Mouse (Mus musculus) kidney, postnatal 4 days (tissue): ENCODE data around the gene Perp.

Experiments
- DNase-seq, 2 experiments: peaks; one replicate each; pipeline ENCODE4 v3.0.0; 2021; ENCODE audit warnings: mixed read lengths in 2 of 2

The Perp gene

DNA sequence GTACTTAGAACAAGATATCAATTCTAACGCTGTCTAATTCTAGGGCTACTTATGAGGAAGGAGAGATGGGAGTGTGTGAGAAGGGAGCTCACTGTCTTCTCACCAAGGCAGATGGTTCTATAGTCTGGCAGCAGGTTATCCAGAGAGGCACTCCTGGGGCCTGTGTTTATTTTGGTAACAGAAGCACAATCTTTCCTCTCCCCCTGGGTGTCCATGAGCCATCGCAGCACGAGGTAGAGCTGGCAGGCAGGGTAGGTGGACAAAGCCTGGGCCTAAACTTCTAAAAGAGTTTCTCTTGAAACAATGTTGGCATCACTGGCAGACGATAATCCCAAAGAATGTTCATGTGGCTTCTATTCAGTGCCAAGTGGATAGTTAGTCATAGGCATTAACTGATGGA lies 18.5 kb downstream of the Perp start:
- no peak for DNase-seq

DNA sequence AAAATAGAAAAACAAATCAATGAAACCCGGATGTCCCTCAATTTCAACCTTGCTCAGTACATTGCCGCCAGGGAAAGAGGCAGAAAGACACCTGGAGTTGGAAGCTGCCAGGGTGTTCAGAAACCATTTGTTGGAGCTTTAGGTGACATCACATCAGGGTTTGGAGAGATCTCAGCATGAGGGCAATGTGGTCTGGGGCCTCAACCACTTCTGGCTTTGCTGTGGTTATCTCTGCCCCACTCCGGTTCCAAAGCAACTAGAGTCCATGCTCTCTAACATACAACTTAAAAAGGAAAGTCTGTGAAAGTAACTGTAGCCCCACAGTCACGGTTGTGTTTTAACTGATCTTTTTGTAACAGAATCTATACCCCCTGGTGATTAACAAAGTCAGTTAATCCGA lies 19.9 kb downstream of the Perp start:
- DNase-seq: no peak

DNA sequence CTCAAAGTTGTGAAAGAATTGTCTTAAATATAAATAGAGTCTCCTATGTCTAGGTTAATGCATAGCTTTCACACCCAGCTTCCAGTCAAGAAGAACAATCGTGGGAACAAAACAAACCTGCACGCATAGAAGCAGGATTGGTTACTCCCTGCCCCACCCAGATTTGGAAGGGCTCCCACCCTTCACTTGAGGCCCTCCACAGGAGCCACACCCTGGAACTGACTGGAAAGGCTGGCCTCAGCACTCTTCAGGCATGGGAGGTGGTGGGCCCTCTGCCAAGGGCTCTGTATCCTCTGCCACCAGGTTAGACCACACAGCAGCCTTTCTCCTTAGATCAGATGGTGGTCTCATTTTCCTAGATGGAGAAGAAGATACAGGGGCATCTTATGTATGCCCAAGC lies 26.2 kb downstream of the Perp start:
- no peak for DNase-seq

GRCm38 (mm10) chr10:18876211-18876610 lies 31.4 kb downstream of the Perp start:
- DNase-seq: no peak

DNA sequence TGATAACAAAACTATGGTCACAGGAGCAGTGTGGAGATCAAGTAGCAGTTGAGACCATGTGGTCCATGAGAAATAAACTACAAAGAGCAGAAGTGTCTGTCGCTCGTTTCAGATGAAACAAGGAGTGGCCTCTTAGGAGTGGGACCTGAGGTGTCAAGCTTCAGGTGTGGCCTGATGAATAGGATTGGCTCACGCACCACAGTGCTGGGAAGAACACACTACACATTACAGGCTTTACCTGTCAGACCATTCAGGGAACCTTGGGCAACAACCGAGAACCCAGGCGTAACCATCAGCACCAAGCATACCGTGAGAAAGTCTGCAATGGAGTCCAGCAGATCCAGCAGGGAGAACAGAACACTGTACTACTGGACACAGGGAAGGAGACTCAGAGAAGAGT lies 33.3 kb downstream of the Perp start:
- no peak for DNase-seq

DNA sequence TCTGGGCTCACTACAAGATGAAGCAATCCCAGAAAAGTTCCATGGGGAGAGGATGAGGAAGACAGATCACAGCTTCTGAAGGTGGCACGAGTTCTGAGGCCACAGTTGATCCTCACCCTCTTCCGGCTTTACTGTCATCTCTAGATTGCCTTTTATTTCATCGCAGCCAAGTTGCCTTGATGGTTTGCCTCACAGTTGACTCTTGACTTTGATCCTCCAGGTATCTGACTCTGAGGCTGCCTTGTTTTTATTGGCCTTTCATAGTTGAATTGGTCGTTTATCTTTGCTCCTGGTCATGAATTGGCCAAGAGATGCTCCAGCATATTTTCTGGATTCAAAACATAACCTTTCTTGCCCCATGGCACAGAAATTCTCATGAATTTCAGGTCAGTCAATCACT lies 34.3 kb downstream of the Perp start:
- DNase-seq: no peak

DNA sequence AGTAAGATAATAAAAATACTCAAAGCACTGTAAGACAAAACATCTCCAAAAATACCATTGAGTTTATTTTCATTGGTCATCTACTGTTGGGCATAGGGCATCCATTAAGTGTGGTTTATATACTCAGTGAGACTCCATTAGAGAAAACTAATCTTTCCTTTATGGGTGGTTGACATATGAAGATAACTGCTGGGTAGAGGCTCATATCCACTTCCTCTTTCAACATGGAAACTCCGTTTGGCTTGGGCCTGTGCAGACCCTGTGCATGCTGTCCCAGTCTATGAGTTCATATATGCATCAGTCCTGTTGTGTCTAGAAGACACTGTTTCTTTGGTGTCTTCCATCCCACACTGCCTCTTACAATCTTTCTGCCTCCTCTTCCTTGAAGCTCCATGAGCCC lies 34.9 kb downstream of the Perp start:
- DNase-seq: no peak

DNA sequence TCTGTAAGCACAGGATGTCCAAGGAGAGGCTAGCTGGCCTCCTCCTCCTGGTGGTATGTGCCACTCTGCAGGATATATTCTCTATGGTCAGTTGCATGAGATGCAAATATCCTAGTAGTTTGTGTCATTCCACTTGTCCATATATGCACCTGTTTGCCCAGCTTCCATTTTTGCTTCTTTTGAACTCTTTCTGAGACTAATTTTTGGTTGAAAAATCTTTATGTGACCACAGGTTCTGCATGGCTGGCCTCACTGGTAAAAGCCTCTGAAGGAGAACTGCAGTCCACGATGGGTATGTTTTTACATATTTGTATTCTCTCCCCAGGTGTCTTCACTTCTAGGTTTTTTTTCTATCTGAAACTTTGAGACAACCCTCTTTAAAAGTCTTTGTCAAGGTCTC lies 37.4 kb downstream of the Perp start:
- DNase-seq: no peak

GRCm38 (mm10) chr10:18886918-18887625 lies 42.3 kb downstream of the Perp start:
- DNase-seq: peak; percentile 33 to 56

- DNase-seq: no peak
Observed at GRCm38 (mm10) chr10:18888751-18889150, 43.9 kb downstream of the Perp start.

- DNase-seq: no peak
Observed at GRCm38 (mm10) chr10:18889255-18889654, 44.4 kb downstream of the Perp start.

GRCm38 (mm10) chr10:18891110-18891509 lies 46.3 kb downstream of the Perp start:
- no peak for DNase-seq

- no peak for DNase-seq
Observed at GRCm38 (mm10) chr10:18892102-18892501, 47.3 kb downstream of the Perp start.

GRCm38 (mm10) chr10:18894259-18895166 lies 49.7 kb downstream of the Perp start:
- peak in 1 of 2 experiments; percentile 10 for DNase-seq

GRCm38 (mm10) chr10:18904108-18904507 lies 59.3 kb downstream of the Perp start:
- peak; percentile 65 to 69 for DNase-seq
